Mouse (Mus musculus): ENCODE measurements around the gene Elp6. TPM values are rescaled to one million over a fixed set of nuclear protein-coding genes. Genes with fewer than 3 reads are reported as not detected.
"Not testable (repeated sequence)": the region's sequence is repeated elsewhere in the genome, so short reads cannot be mapped to it uniquely, and the experiment has no call there.

Gene Elp6
- polyA plus RNA-seq, 1 experiment: 9.0 TPM

- Histone ChIP-seq H3K9me3 (replicated peaks; ENCODE audit: control insufficient read depth, insufficient read depth, low read length, poor library complexity, severe bottlenecking) (no peaks in the 10 kb centered on the region), H3K36me3 (ENCODE audit: control insufficient read depth, insufficient read depth, low read length, poor library complexity, severe bottlenecking) (no peaks in the 10 kb centered on the region), H3K9ac (ENCODE audit: low read depth, poor library complexity, severe bottlenecking) (no peak overlapping the region), H3K27ac (ENCODE audit: insufficient read depth, low read length) (no peak overlapping the region), H3K27me3 (ENCODE audit: control insufficient read depth, insufficient read depth, low read length, poor library complexity, severe bottlenecking) (no peaks in the 10 kb centered on the region; the same call in 1 of the 2 replicates), H3K4me1 (ENCODE audit: control insufficient read depth, insufficient read depth, low read length) (no peaks in the 10 kb centered on the region), H3K4me3 (ENCODE audit: low read depth, low read length) (no peak overlapping the region)
- TF ChIP-seq POLR2A (IDR thresholded peaks at IDR 0.05; ENCODE audit: insufficient read depth, low read length): no peak
- no peak for TF ChIP-seq CTCF (IDR thresholded peaks at IDR 0.05; ENCODE audit: low read depth, low read length)
- TF ChIP-seq EP300 (IDR thresholded peaks at IDR 0.05; ENCODE audit: insufficient read depth, low read depth, low read length): no peak
These were observed 18.0 kb downstream of the Elp6 start for GRCm38 (mm10) chr9:110322972-110323371.

GRCm38 (mm10) chr9:110324181-110324580 lies 19.2 kb downstream of the Elp6 start:
- TF ChIP-seq CTCF (IDR thresholded peaks at IDR 0.05; ENCODE audit: low read depth, low read length) (no peak), POLR2A (IDR thresholded peaks at IDR 0.05; ENCODE audit: insufficient read depth, low read length) (no peak), EP300 (IDR thresholded peaks at IDR 0.05; ENCODE audit: insufficient read depth, low read depth, low read length) (no peak)
- no peaks in the 10 kb centered on the region for H3K36me3 ChIP-seq (ENCODE audit: control insufficient read depth, insufficient read depth, low read length, poor library complexity, severe bottlenecking)
- no peak overlapping the region for H3K9ac ChIP-seq (ENCODE audit: low read depth, poor library complexity, severe bottlenecking)
- H3K27ac ChIP-seq (ENCODE audit: insufficient read depth, low read length): no peak overlapping the region
- H3K27me3 ChIP-seq (ENCODE audit: control insufficient read depth, insufficient read depth, low read length, poor library complexity, severe bottlenecking): no peaks in the 10 kb centered on the region; the same call in 1 of the 2 replicates
- H3K4me3 ChIP-seq (ENCODE audit: low read depth, low read length): no peak overlapping the region
- H3K9me3 ChIP-seq (replicated peaks; ENCODE audit: control insufficient read depth, insufficient read depth, low read length, poor library complexity, severe bottlenecking): no peaks in the 10 kb centered on the region
- peaks cover 3% of the 10 kb centered on the region for H3K4me1 ChIP-seq (ENCODE audit: control insufficient read depth, insufficient read depth, low read length)

GRCm38 (mm10) chr9:110328178-110328577 lies 23.2 kb downstream of the Elp6 start:
- TF ChIP-seq POLR2A (IDR thresholded peaks at IDR 0.05; ENCODE audit: insufficient read depth, low read length): no peak
- no peak for TF ChIP-seq EP300 (IDR thresholded peaks at IDR 0.05; ENCODE audit: insufficient read depth, low read depth, low read length)
- TF ChIP-seq CTCF (IDR thresholded peaks at IDR 0.05; ENCODE audit: low read depth, low read length): no peak
- H3K9me3 ChIP-seq (replicated peaks; ENCODE audit: control insufficient read depth, insufficient read depth, low read length, poor library complexity, severe bottlenecking): no peaks in the 10 kb centered on the region
- H3K4me3 ChIP-seq (ENCODE audit: low read depth, low read length): no peak overlapping the region
- H3K27me3 ChIP-seq (ENCODE audit: control insufficient read depth, insufficient read depth, low read length, poor library complexity, severe bottlenecking): no peaks in the 10 kb centered on the region; the same call in none of the 2 replicates
- H3K4me1 ChIP-seq (ENCODE audit: control insufficient read depth, insufficient read depth, low read length): peaks cover 3% of the 10 kb centered on the region
- no peak overlapping the region for H3K9ac ChIP-seq (ENCODE audit: low read depth, poor library complexity, severe bottlenecking)
- no peak overlapping the region for H3K27ac ChIP-seq (ENCODE audit: insufficient read depth, low read length)
- no peaks in the 10 kb centered on the region for H3K36me3 ChIP-seq (ENCODE audit: control insufficient read depth, insufficient read depth, low read length, poor library complexity, severe bottlenecking)

- Histone ChIP-seq H3K27me3 (ENCODE audit: control insufficient read depth, insufficient read depth, low read length, poor library complexity, severe bottlenecking) (no peaks in the 10 kb centered on the region; the same call in none of the 2 replicates), H3K27ac (ENCODE audit: insufficient read depth, low read length) (no peak overlapping the region), H3K4me3 (ENCODE audit: low read depth, low read length) (no peak overlapping the region), H3K4me1 (ENCODE audit: control insufficient read depth, insufficient read depth, low read length) (peaks cover 3% of the 10 kb centered on the region), H3K9me3 (replicated peaks; ENCODE audit: control insufficient read depth, insufficient read depth, low read length, poor library complexity, severe bottlenecking) (no peaks in the 10 kb centered on the region), H3K9ac (ENCODE audit: low read depth, poor library complexity, severe bottlenecking) (no peak overlapping the region), H3K36me3 (ENCODE audit: control insufficient read depth, insufficient read depth, low read length, poor library complexity, severe bottlenecking) (no peaks in the 10 kb centered on the region)
- TF ChIP-seq EP300 (IDR thresholded peaks at IDR 0.05; ENCODE audit: insufficient read depth, low read depth, low read length) (no peak), CTCF (IDR thresholded peaks at IDR 0.05; ENCODE audit: low read depth, low read length) (no peak), POLR2A (IDR thresholded peaks at IDR 0.05; ENCODE audit: insufficient read depth, low read length) (no peak)
These were observed 24.1 kb downstream of the Elp6 start for GRCm38 (mm10) chr9:110328946-110329630.

- H3K27ac ChIP-seq (ENCODE audit: insufficient read depth, low read length): no peak overlapping the region
- no peak overlapping the region for H3K9ac ChIP-seq (ENCODE audit: low read depth, poor library complexity, severe bottlenecking)
- no peaks in the 10 kb centered on the region for H3K9me3 ChIP-seq (replicated peaks; ENCODE audit: control insufficient read depth, insufficient read depth, low read length, poor library complexity, severe bottlenecking)
- no peaks in the 10 kb centered on the region; the same call in 1 of the 2 replicates for H3K27me3 ChIP-seq (ENCODE audit: control insufficient read depth, insufficient read depth, low read length, poor library complexity, severe bottlenecking)
- TF ChIP-seq CTCF (IDR thresholded peaks at IDR 0.05; ENCODE audit: low read depth, low read length) (no peak), POLR2A (IDR thresholded peaks at IDR 0.05; ENCODE audit: insufficient read depth, low read length) (no peak)
- H3K36me3 ChIP-seq (ENCODE audit: control insufficient read depth, insufficient read depth, low read length, poor library complexity, severe bottlenecking): no peaks in the 10 kb centered on the region
- peaks cover 3% of the 10 kb centered on the region for H3K4me1 ChIP-seq (ENCODE audit: control insufficient read depth, insufficient read depth, low read length)
- H3K4me3 ChIP-seq (ENCODE audit: low read depth, low read length): no peak overlapping the region
These were observed 24.7 kb downstream of the Elp6 start for GRCm38 (mm10) chr9:110329655-110330054.

- Histone ChIP-seq H3K36me3 (ENCODE audit: control insufficient read depth, insufficient read depth, low read length, poor library complexity, severe bottlenecking) (no peaks in the 10 kb centered on the region), H3K27ac (ENCODE audit: insufficient read depth, low read length) (no peak overlapping the region), H3K4me3 (ENCODE audit: low read depth, low read length) (no peak overlapping the region), H3K9me3 (replicated peaks; ENCODE audit: control insufficient read depth, insufficient read depth, low read length, poor library complexity, severe bottlenecking) (no peaks in the 10 kb centered on the region), H3K9ac (ENCODE audit: low read depth, poor library complexity, severe bottlenecking) (no peak overlapping the region), H3K27me3 (ENCODE audit: control insufficient read depth, insufficient read depth, low read length, poor library complexity, severe bottlenecking) (no peaks in the 10 kb centered on the region; the same call in 1 of the 2 replicates), H3K4me1 (ENCODE audit: control insufficient read depth, insufficient read depth, low read length) (peaks cover 3% of the 10 kb centered on the region)
- TF ChIP-seq POLR2A (IDR thresholded peaks at IDR 0.05; ENCODE audit: insufficient read depth, low read length) (no peak), EP300 (IDR thresholded peaks at IDR 0.05; ENCODE audit: insufficient read depth, low read depth, low read length) (no peak), CTCF (IDR thresholded peaks at IDR 0.05; ENCODE audit: low read depth, low read length) (no peak)
These were observed 25.4 kb downstream of the Elp6 start for GRCm38 (mm10) chr9:110330341-110330740.

- not testable (repeated sequence) for H3K4me3 ChIP-seq (ENCODE audit: low read depth, low read length); H3K9me3 ChIP-seq (replicated peaks; ENCODE audit: control insufficient read depth, insufficient read depth, low read length, poor library complexity, severe bottlenecking)
These were observed 25.9 kb downstream of the Elp6 start for GRCm38 (mm10) chr9:110330913-110331312.

More at GRCm38 (mm10) chr9:110330913-110331312, 25.9 kb downstream of the Elp6 start:
- H3K27me3 ChIP-seq (ENCODE audit: control insufficient read depth, insufficient read depth, low read length, poor library complexity, severe bottlenecking); H3K4me1 ChIP-seq (ENCODE audit: control insufficient read depth, insufficient read depth, low read length); H3K36me3 ChIP-seq (ENCODE audit: control insufficient read depth, insufficient read depth, low read length, poor library complexity, severe bottlenecking); H3K27ac ChIP-seq (ENCODE audit: insufficient read depth, low read length); H3K9ac ChIP-seq (ENCODE audit: low read depth, poor library complexity, severe bottlenecking): not testable (repeated sequence)
